Mouse (Mus musculus): Measurements from ENCODE around the gene Sp2.

Sp2 gene

GRCm38 (mm10) chr11:96995836-96996772 lies 13.3 kb upstream of the Sp2 start:
- peak; percentile 75 for DNase-seq

- no peak for DNase-seq
Measured at GRCm38 (mm10) chr11:96995031-96995430, 12.3 kb upstream of the Sp2 start.

GRCm38 (mm10) chr11:96992722-96993311 lies 10.1 kb upstream of the Sp2 start:
- DNase-seq: peak; percentile 43

GRCm38 (mm10) chr11:96991501-96991900 lies 8.7 kb upstream of the Sp2 start:
- no peak for DNase-seq

- DNase-seq: peak; percentile 66
Measured at GRCm38 (mm10) chr11:96987873-96988655, 5.3 kb upstream of the Sp2 start.

GRCm38 (mm10) chr11:96986463-96986862 lies 3.7 kb upstream of the Sp2 start:
- peak; percentile 31 for DNase-seq

GRCm38 (mm10) chr11:96984903-96985302 lies 2.1 kb upstream of the Sp2 start:
- no peak for DNase-seq

GRCm38 (mm10) chr11:96982355-96982754 lies 404 bp downstream of the Sp2 start:
- DNase-seq: peak; percentile 90

- DNase-seq: no peak
Measured at GRCm38 (mm10) chr11:96981461-96981860, 1.3 kb downstream of the Sp2 start.

GRCm38 (mm10) chr11:96980021-96980420 lies 2.7 kb downstream of the Sp2 start:
- no peak for DNase-seq

- DNase-seq: no peak
Measured at GRCm38 (mm10) chr11:96979329-96979728, 3.4 kb downstream of the Sp2 start.

GRCm38 (mm10) chr11:96978401-96979246 lies 4.1 kb downstream of the Sp2 start:
- peak; percentile 21 for DNase-seq

- DNase-seq: peak; percentile 98
Measured at GRCm38 (mm10) chr11:96977606-96978400, 5.0 kb downstream of the Sp2 start.

GRCm38 (mm10) chr11:96976911-96977591 lies 5.7 kb downstream of the Sp2 start:
- DNase-seq: peak; percentile 92

- no peak for DNase-seq
Measured at GRCm38 (mm10) chr11:96976379-96976687, 6.4 kb downstream of the Sp2 start.

GRCm38 (mm10) chr11:96975511-96976378 lies 7.0 kb downstream of the Sp2 start:
- no peak for DNase-seq

- DNase-seq: no peak
Measured at GRCm38 (mm10) chr11:96974813-96975212, 7.9 kb downstream of the Sp2 start.

- DNase-seq: no peak
Measured at GRCm38 (mm10) chr11:96973426-96973964, 9.3 kb downstream of the Sp2 start.

GRCm38 (mm10) chr11:96972906-96973305 lies 9.9 kb downstream of the Sp2 start:
- DNase-seq: no peak

GRCm38 (mm10) chr11:96970341-96970740 lies 12.4 kb downstream of the Sp2 start:
- DNase-seq: no peak

Data from thymus, postnatal 25 days (tissue).